Mouse (Mus musculus) small intestine, adult 2 months (tissue): ENCODE measurements around the gene Platr17.

ENCODE experiments used
- CTCF ChIP-seq: fragments of 200-500 bp; IDR thresholded peaks from 2 replicates; pipeline ENCODE4 v1.5.1; 2012; ENCODE audit warnings: low read depth, mild to moderate bottlenecking, control low read depth, inconsistent platforms, low read length, moderate library complexity, mixed read lengths; ENCODE audit not compliant: insufficient replicate concordance, insufficient read length; ENCODE audit errors: extremely low read depth
- POLR2A ChIP-seq: fragments of 200-500 bp; IDR thresholded peaks from 2 replicates; pipeline ENCODE4 v1.6.1; 2012; ENCODE audit warnings: low read depth, mild to moderate bottlenecking, control low read depth, inconsistent platforms, low read length, moderate library complexity

DNA sequence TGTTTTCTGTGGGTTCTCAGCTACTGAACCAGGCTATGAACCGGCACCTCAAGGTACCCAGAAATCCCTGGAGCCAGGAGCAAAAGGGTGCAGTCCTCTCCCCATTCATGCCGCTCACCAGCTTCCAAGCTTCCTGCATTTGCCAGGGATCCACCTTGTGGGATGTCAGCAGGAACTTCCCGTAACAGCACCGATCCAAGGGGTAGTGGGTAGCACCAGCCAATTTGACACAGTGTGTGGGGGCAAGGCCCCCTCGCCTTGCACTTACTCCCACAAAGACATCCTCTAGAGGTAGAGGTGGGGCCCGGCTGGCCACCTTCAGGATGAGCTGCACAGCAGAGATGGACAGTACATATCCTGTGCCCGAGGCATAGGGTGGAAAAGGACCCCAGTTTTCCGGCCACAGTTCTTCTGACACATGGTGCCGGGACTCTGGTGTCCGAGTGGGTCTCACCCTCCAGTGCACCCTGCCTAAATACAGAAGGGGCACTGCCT lies 45.2 kb downstream of the Platr17 start:
- TF ChIP-seq POLR2A, result no peak
- no peak for TF ChIP-seq CTCF
